Mouse (Mus musculus): ENCODE measurements around the gene Arhgef12. TPM values are rescaled to one million over a fixed set of nuclear protein-coding genes. Genes with fewer than 3 reads are reported as not detected.
A peak's percentile ranks its signal among the peaks of the same experiment; 100 is the strongest.

Gene Arhgef12
- polyA plus RNA-seq, 1 experiment = 6.9 TPM

- Histone ChIP-seq H3K27me3 (ENCODE audit: control insufficient read depth, insufficient read depth, low read length) (no peaks in the 10 kb centered on the region), H3K27ac (ENCODE audit: control insufficient read depth, insufficient read depth, low read depth, low read length) (no peak overlapping the region), H3K4me3 (ENCODE audit: control insufficient read depth, low read depth, low read length) (no peak overlapping the region), H3K4me1 (ENCODE audit: control insufficient read depth, insufficient read depth, low read length) (peaks cover 11% of the 10 kb centered on the region), H3K36me3 (ENCODE audit: control insufficient read depth, insufficient read depth, low read length) (no peaks in the 10 kb centered on the region)
- no peak for TF ChIP-seq CTCF (IDR thresholded peaks at IDR 0.05; ENCODE audit: control insufficient read depth, insufficient read depth, insufficient replicate concordance, low read depth, low read length)
- no peak for TF ChIP-seq POLR2A (IDR thresholded peaks at IDR 0.05; ENCODE audit: control insufficient read depth, low read depth, low read length)
Observed at GRCm38 (mm10) chr9:43109125-43109524, 2.1 kb upstream of the Arhgef12 start.

GRCm38 (mm10) chr9:43108721-43109120 is 1.7 kb upstream of the Arhgef12 start:
- H3K36me3 ChIP-seq (ENCODE audit: control insufficient read depth, insufficient read depth, low read length) = no peaks in the 10 kb centered on the region
- no peak for TF ChIP-seq CTCF (IDR thresholded peaks at IDR 0.05; ENCODE audit: control insufficient read depth, insufficient read depth, insufficient replicate concordance, low read depth, low read length)
- TF ChIP-seq POLR2A (IDR thresholded peaks at IDR 0.05; ENCODE audit: control insufficient read depth, low read depth, low read length) = no peak
- H3K27me3 ChIP-seq (ENCODE audit: control insufficient read depth, insufficient read depth, low read length) = no peaks in the 10 kb centered on the region
- H3K4me3 ChIP-seq (ENCODE audit: control insufficient read depth, low read depth, low read length) = no peak overlapping the region
- no peak overlapping the region for H3K27ac ChIP-seq (ENCODE audit: control insufficient read depth, insufficient read depth, low read depth, low read length)
- peaks cover 11% of the 10 kb centered on the region for H3K4me1 ChIP-seq (ENCODE audit: control insufficient read depth, insufficient read depth, low read length)

DNA sequence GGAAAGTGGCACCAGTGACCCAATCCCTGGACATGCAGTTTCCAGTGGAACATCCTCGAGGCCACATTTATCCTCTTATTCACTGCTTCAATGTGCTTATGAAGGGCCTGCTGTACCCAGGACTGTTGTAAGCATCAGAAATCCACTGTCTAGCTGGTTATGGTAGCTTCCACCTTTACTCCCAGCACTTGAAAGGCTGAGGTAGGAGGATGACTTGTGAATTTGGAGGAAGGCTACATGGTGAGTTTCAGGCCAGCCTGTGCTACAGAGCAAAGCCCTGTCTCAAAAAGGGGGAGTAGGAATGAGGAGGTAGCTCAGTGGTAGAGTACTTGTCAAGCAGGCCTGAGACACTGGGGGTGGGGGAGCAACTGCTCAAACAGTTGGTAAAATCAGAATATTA is 1.0 kb upstream of the Arhgef12 start:
- H3K4me1 ChIP-seq (ENCODE audit: control insufficient read depth, insufficient read depth, low read length) = peaks cover 11% of the 10 kb centered on the region
- H3K36me3 ChIP-seq (ENCODE audit: control insufficient read depth, insufficient read depth, low read length) = no peaks in the 10 kb centered on the region
- H3K4me3 ChIP-seq (ENCODE audit: control insufficient read depth, low read depth, low read length) = no peak overlapping the region
- no peaks in the 10 kb centered on the region for H3K27me3 ChIP-seq (ENCODE audit: control insufficient read depth, insufficient read depth, low read length)
- TF ChIP-seq CTCF (IDR thresholded peaks at IDR 0.05; ENCODE audit: control insufficient read depth, insufficient read depth, insufficient replicate concordance, low read depth, low read length) (no peak), POLR2A (IDR thresholded peaks at IDR 0.05; ENCODE audit: control insufficient read depth, low read depth, low read length) (no peak)
- no peak overlapping the region; the same call in 1 of the 2 replicates for H3K27ac ChIP-seq (ENCODE audit: control insufficient read depth, insufficient read depth, low read depth, low read length)

DNA sequence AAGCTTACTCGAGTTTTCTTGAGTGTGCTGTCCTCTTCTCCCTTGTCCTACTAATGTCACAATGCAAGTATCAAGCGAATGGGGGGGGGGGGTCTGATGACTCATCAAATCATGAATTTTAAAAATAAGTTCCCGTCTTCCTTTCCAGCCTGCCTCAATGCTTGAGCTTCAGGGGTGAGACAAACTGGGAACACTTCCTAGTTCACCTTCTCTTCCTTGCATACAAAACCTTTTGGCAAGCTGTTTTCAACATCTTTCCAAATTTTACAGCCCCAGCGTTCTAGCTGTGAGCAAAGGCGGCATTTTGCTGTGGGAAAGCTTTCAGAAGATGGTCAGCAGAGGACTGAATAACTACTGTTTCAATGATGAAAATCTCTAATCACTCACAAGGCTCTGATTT is 516 bp upstream of the Arhgef12 start:
- Histone ChIP-seq H3K36me3 (ENCODE audit: control insufficient read depth, insufficient read depth, low read length) (no peaks in the 10 kb centered on the region), H3K4me3 (ENCODE audit: control insufficient read depth, low read depth, low read length) (no peak overlapping the region), H3K27ac (ENCODE audit: control insufficient read depth, insufficient read depth, low read depth, low read length) (peak overlapping the region; percentile 93; the same call in 1 of the 2 replicates), H3K27me3 (ENCODE audit: control insufficient read depth, insufficient read depth, low read length) (no peaks in the 10 kb centered on the region), H3K4me1 (ENCODE audit: control insufficient read depth, insufficient read depth, low read length) (peaks cover 11% of the 10 kb centered on the region)
- TF ChIP-seq CTCF (IDR thresholded peaks at IDR 0.05; ENCODE audit: control insufficient read depth, insufficient read depth, insufficient replicate concordance, low read depth, low read length) (no peak), POLR2A (IDR thresholded peaks at IDR 0.05; ENCODE audit: control insufficient read depth, low read depth, low read length) (no peak)

GRCm38 (mm10) chr9:43106426-43107186 is 433 bp downstream of the Arhgef12 start:
- no peaks in the 10 kb centered on the region for H3K27me3 ChIP-seq (ENCODE audit: control insufficient read depth, insufficient read depth, low read length)
- H3K27ac ChIP-seq (ENCODE audit: control insufficient read depth, insufficient read depth, low read depth, low read length) = peak overlapping the region; percentile 93
- peak overlapping the region; percentile 97 for H3K4me3 ChIP-seq (ENCODE audit: control insufficient read depth, low read depth, low read length)
- no peaks in the 10 kb centered on the region for H3K36me3 ChIP-seq (ENCODE audit: control insufficient read depth, insufficient read depth, low read length)
- TF ChIP-seq POLR2A (IDR thresholded peaks at IDR 0.05; ENCODE audit: control insufficient read depth, low read depth, low read length) = no peak
- TF ChIP-seq CTCF (IDR thresholded peaks at IDR 0.05; ENCODE audit: control insufficient read depth, insufficient read depth, insufficient replicate concordance, low read depth, low read length) = no peak
- peaks cover 11% of the 10 kb centered on the region for H3K4me1 ChIP-seq (ENCODE audit: control insufficient read depth, insufficient read depth, low read length)

DNA sequence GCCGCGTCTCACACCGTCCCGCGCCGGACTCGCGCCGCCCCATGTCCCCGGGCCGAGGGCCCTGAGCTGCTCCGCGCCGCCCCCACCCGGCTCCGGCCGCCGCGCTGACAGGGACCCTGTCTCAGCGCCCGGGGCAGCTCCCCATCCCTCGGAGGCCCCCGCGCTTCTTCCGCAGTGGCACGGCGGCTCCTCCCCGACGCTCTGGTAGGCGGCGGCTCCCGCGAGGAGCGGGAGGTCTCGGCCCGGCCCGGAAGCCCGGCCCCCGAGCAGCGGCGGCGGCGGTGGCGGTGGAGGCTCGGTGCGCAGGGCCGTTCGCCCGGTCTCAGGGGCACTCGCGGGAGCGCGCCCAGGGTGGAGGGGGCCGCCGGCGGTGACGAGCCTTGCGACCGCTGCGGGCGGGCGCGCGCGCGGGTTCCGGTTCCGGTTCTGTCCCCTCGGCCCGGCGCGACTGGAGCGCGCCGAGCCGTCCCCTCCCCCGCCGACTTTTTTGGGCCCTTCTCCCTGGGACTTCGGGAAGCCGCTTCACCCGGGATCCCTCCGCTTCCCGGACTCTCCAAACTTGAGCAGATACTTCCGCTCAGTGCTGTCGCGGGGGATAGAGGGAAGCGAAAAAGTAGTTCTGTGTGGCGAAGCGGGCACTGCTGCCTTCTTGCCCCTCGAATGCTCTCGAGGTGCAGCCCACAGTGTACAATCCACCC is 1.2 kb downstream of the Arhgef12 start:
- TF ChIP-seq POLR2A (IDR thresholded peaks at IDR 0.05; ENCODE audit: control insufficient read depth, low read depth, low read length) (peak; percentile 67; the same call in 1 of the 2 replicates), CTCF (IDR thresholded peaks at IDR 0.05; ENCODE audit: control insufficient read depth, insufficient read depth, insufficient replicate concordance, low read depth, low read length) (no peak)
- H3K4me3 ChIP-seq (ENCODE audit: control insufficient read depth, low read depth, low read length) = peak overlapping the region; percentile 97
- H3K36me3 ChIP-seq (ENCODE audit: control insufficient read depth, insufficient read depth, low read length) = no peaks in the 10 kb centered on the region
- peaks cover 11% of the 10 kb centered on the region for H3K4me1 ChIP-seq (ENCODE audit: control insufficient read depth, insufficient read depth, low read length)
- H3K27ac ChIP-seq (ENCODE audit: control insufficient read depth, insufficient read depth, low read depth, low read length) = peak overlapping the region; percentile 93
- H3K27me3 ChIP-seq (ENCODE audit: control insufficient read depth, insufficient read depth, low read length) = no peaks in the 10 kb centered on the region

GRCm38 (mm10) chr9:43104873-43105663 is 2.0 kb downstream of the Arhgef12 start:
- no peak for TF ChIP-seq POLR2A (IDR thresholded peaks at IDR 0.05; ENCODE audit: control insufficient read depth, low read depth, low read length)
- no peak for TF ChIP-seq CTCF (IDR thresholded peaks at IDR 0.05; ENCODE audit: control insufficient read depth, insufficient read depth, insufficient replicate concordance, low read depth, low read length)
- peaks cover 11% of the 10 kb centered on the region for H3K4me1 ChIP-seq (ENCODE audit: control insufficient read depth, insufficient read depth, low read length)
- no peaks in the 10 kb centered on the region for H3K36me3 ChIP-seq (ENCODE audit: control insufficient read depth, insufficient read depth, low read length)
- H3K27me3 ChIP-seq (ENCODE audit: control insufficient read depth, insufficient read depth, low read length) = no peaks in the 10 kb centered on the region
- H3K4me3 ChIP-seq (ENCODE audit: control insufficient read depth, low read depth, low read length) = peak overlapping the region; percentile 97
- H3K27ac ChIP-seq (ENCODE audit: control insufficient read depth, insufficient read depth, low read depth, low read length) = peak overlapping the region; percentile 93
